Mouse (Mus musculus): ENCODE results near the gene Ift172.
"Not testable (repeated sequence)": the region's sequence is repeated elsewhere in the genome, so short reads cannot be mapped to it uniquely, and the experiment has no call there.

The Ift172 gene

DNA sequence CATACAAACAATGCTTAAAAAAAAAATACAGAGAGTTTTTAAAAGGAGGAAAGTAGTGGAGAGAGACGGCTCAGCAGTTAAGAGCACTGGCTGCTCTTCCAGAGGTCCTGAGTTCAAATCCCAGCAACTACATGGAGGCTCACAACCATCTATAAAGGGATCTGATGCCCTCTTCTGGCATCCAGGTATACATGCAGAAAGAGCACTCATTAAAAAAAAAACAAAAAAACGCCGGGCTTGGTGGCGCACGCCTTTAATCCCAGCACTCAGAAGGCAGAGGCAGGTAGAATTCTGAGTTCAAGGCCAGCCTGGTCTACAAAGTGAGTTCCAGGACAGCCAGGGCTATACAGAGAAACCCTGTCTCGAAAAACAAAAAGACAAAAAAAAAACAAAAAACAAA, 74.4 kb downstream of the Ift172 start:
- not testable (repeated sequence) for DNase-seq (ENCODE audit: low spot score)

DNA sequence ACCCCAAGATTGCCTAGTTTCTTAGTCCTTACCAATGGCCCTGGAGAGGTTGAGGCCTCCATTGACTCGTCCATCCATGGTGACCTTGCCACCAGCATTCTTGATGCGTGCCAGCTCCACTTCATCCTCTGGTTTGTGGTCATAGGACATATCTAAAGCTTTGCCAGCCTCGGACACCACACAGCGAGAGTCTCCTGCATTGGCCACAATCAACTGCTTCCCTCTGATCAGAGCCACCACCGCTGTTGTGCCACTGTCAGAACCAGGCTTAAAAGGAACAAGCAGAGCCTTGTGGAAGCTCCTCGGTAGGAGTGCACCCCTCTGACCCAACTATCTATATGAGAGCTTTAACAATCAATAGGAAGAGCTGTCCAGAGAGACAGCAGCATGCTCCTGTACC, 86.5 kb downstream of the Ift172 start:
- DNase-seq (ENCODE audit: low spot score): no peak

DNA sequence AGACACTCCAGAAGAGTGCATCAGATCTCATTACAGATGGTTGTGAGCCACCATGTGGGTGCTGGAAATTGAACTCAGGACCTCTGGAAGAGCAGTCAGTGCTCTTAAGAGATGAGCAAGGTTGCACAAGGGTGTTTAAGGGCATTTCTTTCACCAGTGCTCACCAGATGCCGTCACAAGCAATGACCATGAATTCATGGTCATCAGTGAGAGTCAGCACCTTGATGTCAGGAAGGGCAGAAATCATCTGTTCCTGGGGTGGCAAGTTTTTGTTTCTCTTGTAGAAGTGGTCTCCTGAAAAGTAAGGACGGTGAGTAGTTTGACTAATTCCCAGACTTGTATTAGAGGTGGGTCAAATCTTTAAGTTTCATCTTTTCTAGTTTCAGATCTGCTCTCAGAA, 87.0 kb downstream of the Ift172 start:
- no peak for DNase-seq (ENCODE audit: low spot score)

Measured in embryo, embryonic 10.5 days (tissue).